Mouse (Mus musculus) cortical plate, adult 2 months (tissue): ENCODE results near the gene Apoc2. TPM values are rescaled to one million over a fixed set of nuclear protein-coding genes. Genes with fewer than 3 reads are reported as not detected.

Experiments used
- H3K27ac ChIP-seq: fragments of 200-500 bp; 2 replicates; pipeline ENCODE4 v1.5.1; 2012; ENCODE audit warnings: low read length, control low read depth, inconsistent platforms; ENCODE audit not compliant: insufficient read depth
- H3K4me1 ChIP-seq: fragments of 200-500 bp; 2 replicates; pipeline ENCODE4 v1.6.1; 2011; ENCODE audit warnings: low read length; ENCODE audit not compliant: control insufficient read depth, insufficient read depth
- H3K4me3 ChIP-seq: fragments of 200-500 bp; 2 replicates; pipeline ENCODE4 v1.5.1; 2011; ENCODE audit warnings: mild to moderate bottlenecking, low read length, control low read depth; ENCODE audit not compliant: insufficient read depth
- CTCF ChIP-seq: fragments of 200-500 bp; IDR thresholded peaks from 2 replicates; pipeline ENCODE4 v1.5.1; 2011; ENCODE audit warnings: mild to moderate bottlenecking, control low read depth, low read length; ENCODE audit not compliant: insufficient read depth; ENCODE audit errors: extremely low read depth
- POLR2A ChIP-seq: fragments of 200-500 bp; IDR thresholded peaks from 2 replicates; pipeline ENCODE4 v1.6.1; 2011; ENCODE audit warnings: mild to moderate bottlenecking, low read length, control low read depth; ENCODE audit not compliant: insufficient read depth; ENCODE audit errors: extremely low read depth
- polyA plus RNA-seq: library from polyadenylated mRNA; depleted of rRNA; stranded (reverse); fragments of >200 nt; gene quantifications from 2 replicates; pipeline ENCODE4 v1.2.3, GENCODE M21; 2012

Gene Apoc2
- polyA plus RNA-seq, 1 experiment = not detected

DNA sequence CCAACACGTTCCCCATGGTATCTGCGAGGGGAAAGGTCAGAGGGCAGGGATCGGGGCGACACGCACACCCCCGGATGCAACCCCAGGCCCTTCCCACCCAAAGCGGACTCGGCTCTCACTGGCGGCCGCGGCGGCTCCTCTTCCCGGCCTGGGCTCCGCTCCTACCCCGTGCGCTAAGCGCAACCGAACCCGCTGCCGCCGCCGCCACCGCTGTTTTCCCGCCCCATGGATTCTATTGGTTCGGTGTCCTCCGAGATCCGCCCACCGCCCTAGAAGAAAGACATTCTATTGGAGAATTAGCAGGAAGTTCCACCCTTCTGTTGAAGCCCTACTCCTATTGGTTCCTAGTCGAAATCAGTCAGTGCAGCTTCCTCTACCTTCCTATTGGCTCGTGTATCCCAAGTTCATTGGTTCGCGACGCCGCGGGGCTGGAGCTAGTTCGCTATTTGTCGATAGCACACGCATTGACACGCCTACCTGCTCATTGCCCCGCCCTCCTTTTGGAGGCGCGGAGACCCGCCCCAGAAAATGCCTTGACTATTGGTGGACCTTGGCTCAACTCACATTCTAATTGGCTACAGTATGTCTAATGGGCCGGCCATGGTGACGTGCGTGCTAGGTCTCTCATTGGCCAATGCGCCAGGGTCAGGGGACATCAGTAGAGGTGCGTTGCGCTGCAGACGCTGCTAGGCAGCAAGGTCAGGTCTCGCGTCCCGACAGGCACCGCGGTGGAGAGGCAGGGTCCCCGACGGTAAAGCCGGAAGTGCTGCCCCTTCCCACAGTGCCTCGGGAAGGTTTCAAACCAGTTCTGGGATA, 37.7 kb upstream of the Apoc2 start, which contains the start of gene Tomm40:
Gene Tomm40 (minus strand): TSS at position 200 of the 816 bp plus-strand sequence.
- Histone ChIP-seq H3K4me3 (peak within 1 kb of the TSS; percentile 44), H3K4me1 (no peaks in the 10 kb centered on the region), H3K27ac (peak within 1 kb of the TSS; percentile 18)
- no peak for TF ChIP-seq CTCF
- peak; percentile 39; the same call in 1 of the 2 replicates for TF ChIP-seq POLR2A

GRCm38 (mm10) chr7:19714836-19715235, 37.1 kb upstream of the Apoc2 start:
- Histone ChIP-seq H3K4me1 (no peaks in the 10 kb centered on the region), H3K27ac (no peak overlapping the region), H3K4me3 (peak overlapping the region; percentile 44)
- no peak for TF ChIP-seq POLR2A
- no peak for TF ChIP-seq CTCF

DNA sequence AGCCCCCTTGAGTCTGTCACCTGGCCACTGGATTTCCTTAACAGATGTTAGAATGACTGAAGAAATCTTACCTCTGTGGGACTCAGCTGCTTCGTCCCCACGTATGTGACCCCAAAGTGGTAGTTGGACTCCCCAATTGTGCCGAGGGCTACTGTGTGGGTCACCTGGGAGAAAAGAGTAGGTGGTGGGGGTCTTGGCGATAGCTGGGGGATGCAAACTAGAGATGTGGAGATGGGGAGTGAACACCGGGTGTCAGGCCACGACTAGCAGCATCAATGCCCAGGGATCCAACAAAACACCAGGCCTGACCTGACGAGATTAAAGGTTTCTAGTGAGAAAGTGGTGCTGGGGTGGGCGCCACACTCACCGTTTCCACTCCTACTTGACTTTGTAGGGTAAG, 35.9 kb upstream of the Apoc2 start:
- no peak overlapping the region for H3K4me3 ChIP-seq
- no peak for TF ChIP-seq CTCF
- TF ChIP-seq POLR2A = no peak
- no peak overlapping the region for H3K27ac ChIP-seq
- no peaks in the 10 kb centered on the region for H3K4me1 ChIP-seq

DNA sequence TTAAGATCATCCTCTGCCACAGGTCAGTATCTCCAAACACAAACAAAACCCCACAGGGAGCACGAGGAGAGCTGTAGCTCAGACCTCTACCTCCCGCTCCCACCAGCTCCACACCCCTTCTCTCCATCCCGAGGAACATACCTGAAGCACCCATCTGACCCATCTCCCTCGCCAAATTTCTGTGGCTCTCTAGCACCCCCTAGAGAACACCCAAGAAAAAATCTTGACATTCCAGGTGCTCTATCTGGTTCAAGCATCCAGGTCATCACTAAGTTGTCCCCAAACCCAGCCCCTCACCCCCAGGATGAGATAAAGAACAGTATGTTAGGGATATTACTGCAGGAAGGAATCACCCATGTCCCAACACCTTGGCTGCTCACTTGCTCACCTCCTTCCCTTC, 35.5 kb upstream of the Apoc2 start:
- H3K4me3 ChIP-seq = no peak overlapping the region
- TF ChIP-seq POLR2A (no peak), CTCF (peak; percentile 33)
- no peaks in the 10 kb centered on the region for H3K4me1 ChIP-seq
- H3K27ac ChIP-seq = no peak overlapping the region

- Histone ChIP-seq H3K4me3 (no peak overlapping the region), H3K4me1 (no peaks in the 10 kb centered on the region), H3K27ac (no peak overlapping the region)
- no peak for TF ChIP-seq POLR2A
- TF ChIP-seq CTCF = 0 out of 2 replicates have a peak, but pooled peaks have one; percentile 14
Observed at GRCm38 (mm10) chr7:19712414-19712813, 34.7 kb upstream of the Apoc2 start.

DNA sequence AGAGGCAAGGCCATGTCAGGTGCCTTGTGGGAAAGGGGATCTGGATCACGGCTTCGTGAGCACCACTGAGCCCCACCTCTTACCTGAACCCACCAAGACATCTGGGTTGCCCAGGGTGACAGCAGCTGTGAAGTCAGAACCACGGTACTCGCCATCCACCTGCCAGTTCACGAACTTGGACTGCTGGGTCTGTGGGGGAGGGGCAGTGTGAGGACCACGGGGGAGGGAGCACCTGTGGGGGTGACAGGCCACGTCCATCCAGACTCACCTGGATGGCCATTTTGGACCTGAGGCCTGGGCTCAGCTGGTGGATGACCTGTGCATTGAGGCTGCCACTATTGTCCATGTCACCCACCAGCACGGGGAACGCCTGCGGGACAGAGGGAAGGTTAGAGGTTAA, 32.9 kb upstream of the Apoc2 start:
- Histone ChIP-seq H3K27ac (no peak overlapping the region), H3K4me3 (no peak overlapping the region), H3K4me1 (no peaks in the 10 kb centered on the region)
- TF ChIP-seq CTCF = no peak
- TF ChIP-seq POLR2A = no peak

DNA sequence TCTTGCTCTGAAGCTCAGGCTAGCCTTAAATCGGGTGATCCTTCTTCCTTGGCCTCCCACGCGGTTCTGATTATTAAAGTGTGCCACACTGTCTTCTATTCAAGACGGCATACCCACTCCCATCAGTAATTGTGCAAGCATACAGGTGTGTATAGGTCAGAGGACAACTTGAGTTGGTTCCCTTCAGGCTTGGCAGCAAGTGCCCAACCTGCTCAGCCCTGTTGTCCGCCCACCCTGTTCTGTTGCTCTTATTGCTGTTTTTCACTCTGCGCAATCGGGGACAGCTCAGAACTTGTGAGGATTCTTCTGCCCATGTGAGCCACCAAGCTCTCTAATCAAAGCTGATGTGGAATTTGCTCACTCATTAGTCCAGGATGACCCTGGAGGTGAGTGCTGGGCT, 27.5 kb upstream of the Apoc2 start:
- H3K4me3 ChIP-seq = no peak overlapping the region
- no peak for TF ChIP-seq POLR2A
- TF ChIP-seq CTCF = no peak
- no peaks in the 10 kb centered on the region for H3K4me1 ChIP-seq
- no peak overlapping the region for H3K27ac ChIP-seq

DNA sequence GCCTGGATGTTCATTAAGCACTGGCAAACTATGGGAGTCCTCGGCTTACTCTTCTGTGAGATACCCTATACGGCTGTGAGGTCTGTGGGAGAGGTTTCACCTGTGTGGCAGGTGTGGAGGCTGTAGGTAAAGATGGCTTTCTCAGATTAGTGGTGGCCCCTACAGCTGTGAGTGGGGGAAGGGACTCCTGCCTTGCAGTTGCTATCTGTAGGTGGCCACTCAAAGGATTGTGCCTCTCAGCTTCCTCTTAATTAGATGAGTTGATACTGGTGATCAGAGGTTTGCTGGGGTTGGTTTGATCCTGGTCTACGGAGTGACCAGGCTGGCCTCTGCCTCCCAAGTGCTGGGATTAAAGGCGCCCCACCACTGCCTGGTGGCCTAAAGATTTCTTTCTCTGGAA, 26.7 kb upstream of the Apoc2 start:
- Histone ChIP-seq H3K4me3 (no peak overlapping the region), H3K27ac (no peak overlapping the region), H3K4me1 (peaks cover under 1% of the 10 kb centered on the region; the same call in 1 of the 2 replicates)
- TF ChIP-seq POLR2A (no peak), CTCF (no peak)

GRCm38 (mm10) chr7:19702859-19703555, 25.3 kb upstream of the Apoc2 start:
- TF ChIP-seq POLR2A = no peak
- TF ChIP-seq CTCF = no peak
- Histone ChIP-seq H3K4me3 (no peak overlapping the region), H3K4me1 (peaks cover 4% of the 10 kb centered on the region; the same call in 1 of the 2 replicates), H3K27ac (no peak overlapping the region)

GRCm38 (mm10) chr7:19701069-19701761, 23.5 kb upstream of the Apoc2 start:
- TF ChIP-seq CTCF (peak; percentile 60), POLR2A (no peak)
- H3K4me1 ChIP-seq = peaks cover 4% of the 10 kb centered on the region; the same call in 1 of the 2 replicates
- no peak overlapping the region for H3K4me3 ChIP-seq
- H3K27ac ChIP-seq = peak overlapping the region; percentile 83; the same call in 1 of the 2 replicates
